Mouse (Mus musculus) limb, embryonic 11.5 days (tissue): ENCODE measurements around the gene Nod1. TPM values are rescaled to one million over a fixed set of nuclear protein-coding genes. Genes with fewer than 3 reads are reported as not detected.

Experiments
- ATAC-seq: fragments of 200-750 bp; cut with Nextera tagmentation; 2 replicates; pipeline ENCODE4 v1.8.0; 2017; ENCODE audit warnings: low read depth; ENCODE audit not compliant: insufficient number of reproducible peaks, low FRiP score, low TSS enrichment
- DNase-seq: peaks from one replicate; pipeline ENCODE4 v3.0.0-alpha.2; 2015; ENCODE audit warnings: low spot score
- H3K27ac ChIP-seq: fragments of 300-500 bp; sonication (generic); replicated peaks from 2 replicates; pipeline ENCODE4 v1.5.1; 2014; ENCODE audit warnings: low read depth, mild to moderate bottlenecking, low read length
- H3K27me3 ChIP-seq: fragments of 300-500 bp; sonication (generic); 2 replicates; pipeline ENCODE4 v1.6.1; 2014; ENCODE audit warnings: mild to moderate bottlenecking, low read length, mixed read lengths; ENCODE audit not compliant: control insufficient read depth, insufficient read depth
- H3K36me3 ChIP-seq: fragments of 300-500 bp; sonication (generic); 2 replicates; pipeline ENCODE4 v1.6.1; 2014; ENCODE audit warnings: mild to moderate bottlenecking, low read length, moderate library complexity, mixed read lengths; ENCODE audit not compliant: control insufficient read depth, insufficient read depth
- H3K4me1 ChIP-seq: fragments of 300-500 bp; sonication (generic); 2 replicates; pipeline ENCODE4 v1.6.1; 2014; ENCODE audit warnings: low read length, mixed read lengths; ENCODE audit not compliant: control insufficient read depth, insufficient read depth
- H3K4me2 ChIP-seq: fragments of 300-500 bp; sonication (generic); 2 replicates; pipeline ENCODE4 v1.6.1; 2014; ENCODE audit warnings: low read depth, mild to moderate bottlenecking, moderate library complexity; ENCODE audit not compliant: severe bottlenecking
- H3K4me3 ChIP-seq: fragments of 300-500 bp; sonication (generic); 2 replicates; pipeline ENCODE4 v1.5.1; 2014; ENCODE audit warnings: low read depth, low read length
- H3K9ac ChIP-seq: fragments of 300-500 bp; sonication (generic); 2 replicates; pipeline ENCODE4 v1.6.1; 2014; ENCODE audit warnings: mild to moderate bottlenecking, low read length
- H3K9me3 ChIP-seq: fragments of 300-500 bp; sonication (generic); 2 replicates; pipeline ENCODE4 v1.6.1; 2016; ENCODE audit warnings: low read length; ENCODE audit not compliant: control insufficient read depth
- WGBS: fragments of 180-500 bp; shearing (Covaris S2); extraction: QIAGEN DNeasy Blood & Tissue Kit; methylation state at CpG from one replicate; pipeline ENCODE4 v1.1.7; 2014; 5-methylcytosine and 5-hydroxymethylcytosine counted together
- polyA plus RNA-seq: library from polyadenylated mRNA; unstranded; fragments of >200 nt; fragmentation: Nextera tagmentation; extraction: Ambion mirVana; gene quantifications from 2 replicates; pipeline ENCODE4 v1.2.1, GENCODE M21; 2014

Nod1 gene
- polyA plus RNA-seq, 1 experiment from 2014 or later: 2.4 TPM

GRCm38 (mm10) chr6:54883424-54883823, 89.0 kb downstream of the Nod1 start:
- Histone ChIP-seq H3K4me1 (0 out of 2 replicates have a peak, but pooled peaks cover 3% of the 10 kb centered on the region), H3K4me2 (no peak overlapping the region), H3K4me3 (no peak overlapping the region), H3K27me3 (no peaks in the 10 kb centered on the region), H3K9me3 (no peaks in the 10 kb centered on the region), H3K36me3 (no peaks in the 10 kb centered on the region), H3K27ac (no peak overlapping the region), H3K9ac (no peak overlapping the region)
- DNase-seq (no peak), ATAC-seq (no peak)
- 53% methylated on average over 2 of the region's 2 CpGs for WGBS

- H3K4me1 ChIP-seq: no peaks in the 10 kb centered on the region
- H3K27ac ChIP-seq: no peak overlapping the region
- H3K27me3 ChIP-seq: no peaks in the 10 kb centered on the region
- no peaks in the 10 kb centered on the region for H3K36me3 ChIP-seq
- H3K4me2 ChIP-seq: no peak overlapping the region
- H3K9me3 ChIP-seq: no peaks in the 10 kb centered on the region
- H3K9ac ChIP-seq: no peak overlapping the region
- no peak for ATAC-seq
- no peak for DNase-seq
- H3K4me3 ChIP-seq: no peak overlapping the region
- 96% methylated on average over 4 of the region's 4 CpGs for WGBS
Measured at GRCm38 (mm10) chr6:54880086-54880485, 92.3 kb downstream of the Nod1 start.

GRCm38 (mm10) chr6:54878546-54878945, 93.9 kb downstream of the Nod1 start:
- H3K27me3 ChIP-seq: no peaks in the 10 kb centered on the region
- no peaks in the 10 kb centered on the region for H3K36me3 ChIP-seq
- H3K9me3 ChIP-seq: no peaks in the 10 kb centered on the region
- H3K9ac ChIP-seq: no peak overlapping the region
- no peak overlapping the region for H3K4me2 ChIP-seq
- H3K4me1 ChIP-seq: no peaks in the 10 kb centered on the region
- no peak for ATAC-seq
- no peak overlapping the region for H3K4me3 ChIP-seq
- DNase-seq: no peak
- H3K27ac ChIP-seq: no peak overlapping the region

GRCm38 (mm10) chr6:54877651-54878050, 94.8 kb downstream of the Nod1 start:
- H3K4me3 ChIP-seq: no peak overlapping the region
- WGBS: 79% methylated on average over 3 of the region's 3 CpGs
- no peaks in the 10 kb centered on the region for H3K27me3 ChIP-seq
- DNase-seq (no peak), ATAC-seq (no peak)
- no peak overlapping the region for H3K4me2 ChIP-seq
- H3K9me3 ChIP-seq: no peaks in the 10 kb centered on the region
- no peaks in the 10 kb centered on the region for H3K36me3 ChIP-seq
- no peak overlapping the region for H3K27ac ChIP-seq
- no peak overlapping the region for H3K9ac ChIP-seq
- no peaks in the 10 kb centered on the region for H3K4me1 ChIP-seq

- ATAC-seq (no peak), DNase-seq (no peak)
- WGBS: 62% methylated on average over 5 of the region's 5 CpGs
- Histone ChIP-seq H3K27ac (no peak overlapping the region), H3K4me3 (no peak overlapping the region), H3K27me3 (no peaks in the 10 kb centered on the region), H3K9me3 (no peaks in the 10 kb centered on the region), H3K9ac (no peak overlapping the region), H3K36me3 (no peaks in the 10 kb centered on the region), H3K4me1 (no peaks in the 10 kb centered on the region), H3K4me2 (no peak overlapping the region)
Measured at GRCm38 (mm10) chr6:54876782-54877181, 95.6 kb downstream of the Nod1 start.

Other genes starting within 250 kb of the Nod1 start
- gene Znrf2, start 155.7 kb downstream of the Nod1 start, polyA plus RNA-seq: 2.3 and 3.3 TPM in 2 replicates
- gene Ggct, start 20.3 kb upstream of the Nod1 start, polyA plus RNA-seq: 8.3 and 11.3 TPM in 2 replicates
- 167 and 172 TPM in 2 replicates for gene Gars, start 65.4 kb upstream of the Nod1 start, polyA plus RNA-seq
- not detected in 2 replicates for gene Crhr2, start 160.4 kb upstream of the Nod1 start, polyA plus RNA-seq
- 0.13 and 0.17 TPM in 2 replicates for gene Inmt, start 202.4 kb upstream of the Nod1 start, polyA plus RNA-seq
- 17.2 and 17.4 TPM in 2 replicates for gene Mindy4, start 230.8 kb upstream of the Nod1 start, polyA plus RNA-seq